Mouse (Mus musculus): ENCODE results near the gene Lyz1. TPM values are rescaled to one million over a fixed set of nuclear protein-coding genes. Genes with fewer than 3 reads are reported as not detected.

Lyz1 gene
- 0.74 TPM for polyA plus RNA-seq (2014; fragmentation: Illumina TruSeq; extraction: RNeasy Lipid Tissue Mini Kit (QIAGEN cat#74804); ENCODE audit: low read depth, low replicate concordance)

DNA sequence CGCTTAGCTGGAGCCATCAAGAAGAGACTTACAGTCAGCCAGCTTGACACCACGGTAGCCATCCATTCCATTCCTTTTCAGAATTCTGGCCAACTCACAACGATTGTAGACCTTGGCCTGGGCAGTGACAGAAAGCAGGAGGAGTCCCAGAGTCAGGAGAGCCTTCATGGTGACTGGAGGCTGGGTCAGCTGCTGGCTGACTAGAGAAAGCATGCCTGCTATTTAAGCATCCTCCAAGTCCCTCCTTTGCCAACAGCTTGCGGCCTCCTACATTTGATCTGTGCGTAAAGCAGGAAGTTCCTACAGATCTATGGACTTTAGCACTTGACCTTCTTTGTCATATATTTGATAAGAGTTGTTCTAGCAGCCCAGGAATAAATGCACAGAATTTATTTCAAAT, at the start of gene Lyz1:
Lyz1 (minus strand) TSS at position 198 of the 400 bp plus-strand sequence.

DNA sequence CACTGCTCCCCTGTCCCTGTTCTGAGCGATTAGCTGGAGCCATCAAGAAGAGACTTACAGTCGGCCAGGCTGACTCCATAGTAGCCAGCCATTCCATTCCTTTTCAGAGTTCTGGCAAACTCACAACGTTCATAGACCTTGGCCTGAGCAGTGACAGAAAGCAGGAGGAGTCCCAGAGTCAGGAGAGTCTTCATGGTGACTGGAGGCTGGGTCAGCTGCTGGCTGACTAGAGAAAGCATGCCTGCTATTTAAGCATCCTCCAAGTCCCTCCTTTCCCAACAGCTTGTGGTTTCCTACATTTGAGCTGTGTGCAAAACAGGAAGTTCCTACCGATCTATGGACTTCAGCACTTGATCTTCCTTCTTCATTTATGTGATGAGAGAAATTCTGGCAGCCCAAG, 10.6 kb downstream of the Lyz1 start, which contains the start of gene Lyz2:
Lyz2 (minus strand) TSS at position 273 of the 400 bp plus-strand sequence.

DNA sequence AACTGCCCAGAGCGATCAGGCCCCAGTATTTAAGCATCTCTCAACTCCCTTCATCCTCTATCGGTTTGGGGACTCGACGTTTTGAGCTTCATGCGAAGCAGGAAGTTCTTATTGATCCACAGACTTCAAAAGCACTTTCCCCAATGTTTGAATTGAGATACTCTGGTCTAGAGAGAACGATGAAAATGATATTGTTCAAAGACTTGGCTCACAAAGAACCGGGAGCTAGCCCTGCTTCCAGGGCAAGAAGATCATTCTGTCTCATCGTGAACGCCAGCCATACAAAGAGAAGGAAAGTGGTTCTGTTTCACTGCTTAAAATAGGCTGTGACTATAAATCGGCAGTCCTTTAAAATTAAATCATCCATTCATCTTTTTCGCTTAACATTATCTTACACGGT, 54.1 kb downstream of the Lyz1 start, which contains the start of gene 9530003J23Rik:
9530003J23Rik (minus strand) TSS at position 101 of the 400 bp plus-strand sequence.

Other genes with a start within 250 kb of the Lyz1 start
- gene Lrrc10, start 247.5 kb downstream of the Lyz1 start, polyA plus RNA-seq (2014; fragmentation: Illumina TruSeq; extraction: RNeasy Lipid Tissue Mini Kit (QIAGEN cat#74804); ENCODE audit: low read depth, low replicate concordance), result not detected
- gene Cct2, start 229.1 kb downstream of the Lyz1 start, polyA plus RNA-seq (2014; fragmentation: Illumina TruSeq; extraction: RNeasy Lipid Tissue Mini Kit (QIAGEN cat#74804); ENCODE audit: low read depth, low replicate concordance), result 92.6 TPM
- 13.7 TPM for gene Frs2, start 144.3 kb downstream of the Lyz1 start, polyA plus RNA-seq (2014; fragmentation: Illumina TruSeq; extraction: RNeasy Lipid Tissue Mini Kit (QIAGEN cat#74804); ENCODE audit: low read depth, low replicate concordance)
- gene Yeats4, start 68.4 kb downstream of the Lyz1 start, polyA plus RNA-seq (2014; fragmentation: Illumina TruSeq; extraction: RNeasy Lipid Tissue Mini Kit (QIAGEN cat#74804); ENCODE audit: low read depth, low replicate concordance), result 33.5 TPM
- gene 9530003J23Rik, start 54.2 kb downstream of the Lyz1 start, polyA plus RNA-seq (2014; fragmentation: Illumina TruSeq; extraction: RNeasy Lipid Tissue Mini Kit (QIAGEN cat#74804); ENCODE audit: low read depth, low replicate concordance), result not detected
- 72.7 TPM for gene Lyz2, start 10.5 kb downstream of the Lyz1 start, polyA plus RNA-seq (2014; fragmentation: Illumina TruSeq; extraction: RNeasy Lipid Tissue Mini Kit (QIAGEN cat#74804); ENCODE audit: low read depth, low replicate concordance)
- 36.2 TPM for gene Cpsf6, start 87.1 kb upstream of the Lyz1 start, polyA plus RNA-seq (2014; fragmentation: Illumina TruSeq; extraction: RNeasy Lipid Tissue Mini Kit (QIAGEN cat#74804); ENCODE audit: low read depth, low replicate concordance)

Data from liver, adult 10 weeks (tissue).